Mouse (Mus musculus): Measurements from ENCODE around the gene Nt5dc2.

GRCm38 (mm10) chr14:31139666-31140065 lies 8.8 kb downstream of the Nt5dc2 start:
- TF ChIP-seq MAFK (IDR thresholded peaks at IDR 0.05; ENCODE audit: insufficient replicate concordance, low read length) = no peak
- TF ChIP-seq ZC3H11A (IDR thresholded peaks at IDR 0.05; ENCODE audit: low read depth, low read length) = no peak
- no peak for TF ChIP-seq CTCF (conservative IDR thresholded peaks at IDR 0.05 in 1 of 2, IDR thresholded peaks at IDR 0.05 in 1 of 2; ENCODE audit: low read depth in 2 of 2, low read length in 2 of 2)
- no peak for TF ChIP-seq MAX (IDR thresholded peaks at IDR 0.05; ENCODE audit: low read length)
- no peak for TF ChIP-seq EP300 (IDR thresholded peaks at IDR 0.05; ENCODE audit: low read length)
- no peak for TF ChIP-seq MAZ (IDR thresholded peaks at IDR 0.05; ENCODE audit: low read depth, low read length)
- no peak for TF ChIP-seq JUND (conservative IDR thresholded peaks at IDR 0.05; ENCODE audit: low read depth, low read length)
- no peak for TF ChIP-seq ELF1 (IDR thresholded peaks at IDR 0.05; ENCODE audit: low read depth, low read length)
- TF ChIP-seq MXI1 (IDR thresholded peaks at IDR 0.05; ENCODE audit: low read depth, low read length) = no peak
- TF ChIP-seq USF1 (IDR thresholded peaks at IDR 0.05; ENCODE audit: low read depth, low read length) = no peak
- no peak for TF ChIP-seq JUN (IDR thresholded peaks at IDR 0.05; ENCODE audit: insufficient read depth, low read depth, low read length)

Data from CH12.LX (cell line).